ENCODE assay signal across 14 mouse cellular contexts in the genomic region with DNA sequence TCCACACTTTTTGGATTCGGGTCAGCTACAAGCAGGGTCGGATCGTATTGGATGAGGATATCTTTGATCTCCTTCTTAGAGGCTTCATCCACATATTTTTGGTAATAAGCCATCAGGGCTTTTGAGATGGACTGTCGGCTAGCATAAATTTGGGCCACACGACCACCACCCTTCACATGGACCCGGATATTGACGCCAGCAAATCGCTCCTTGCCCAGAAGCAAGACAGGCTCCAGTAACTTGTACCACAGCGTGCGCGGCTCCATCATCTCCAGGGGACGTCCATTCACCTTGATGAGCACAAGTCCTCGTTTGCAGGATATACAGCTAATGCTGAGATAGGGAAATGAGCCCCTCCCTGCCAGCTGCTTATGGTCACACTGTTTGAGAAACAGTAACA. TPM values are rescaled to one million over a fixed set of nuclear protein-coding genes. Genes with fewer than 3 reads are reported as not detected.
DNase-seq lines count a peak whose midpoint lies in the region; ATAC-seq and TF ChIP-seq lines count a peak whose summit lies in the region.
"Had no signal": no experiment of that assay in that cellular context is flagged by ENCODE, and none has a peak within 500 bp of the region (broad histone marks: within the 10 kb centered on the region; RNA-seq: fewer than 3 reads in every experiment).

No protein-coding gene starts in this region.

- H3K27me3 ChIP-seq in thymus, adult 2 months (ENCODE audit: control insufficient read depth, insufficient read depth, low read length) = no peaks in the 10 kb centered on the region
- no peaks in the 10 kb centered on the region for H3K27me3 ChIP-seq in limb, embryonic 10.5 days (ENCODE audit: low read depth, poor library complexity, severe bottlenecking)
- H3K27me3 ChIP-seq: stomach, embryonic 15.5 days had no signal

- TF ChIP-seq CTCF in thymus, adult 2 months (IDR thresholded peaks at IDR 0.05; ENCODE audit: borderline replicate concordance, control insufficient read depth, extremely low read depth, insufficient read depth, low read length, poor library complexity) = no peak

- no peaks in the 10 kb centered on the region for H3K36me3 ChIP-seq in thymus, adult 2 months (ENCODE audit: control insufficient read depth, insufficient read depth, low read length)
- no peaks in the 10 kb centered on the region for H3K36me3 ChIP-seq in limb, embryonic 10.5 days
- H3K36me3 ChIP-seq: embryonic facial prominence, embryonic 10.5 days; forebrain, embryonic 10.5 days; hindbrain, embryonic 12.5 days; stomach, embryonic 15.5 days had no signal

- no peak for ATAC-seq in frontal cortex, adult (ENCODE audit: low TSS enrichment)

- H3K4me3 ChIP-seq in thymus, adult 2 months (ENCODE audit: control insufficient read depth, insufficient read depth, low read length) = no peak overlapping the region
- no peak overlapping the region for H3K4me3 ChIP-seq in limb, embryonic 10.5 days
- H3K4me3 ChIP-seq: embryonic facial prominence, embryonic 10.5 days; forebrain, embryonic 10.5 days; hindbrain, embryonic 12.5 days; stomach, embryonic 15.5 days had no signal

- H3K9me3 ChIP-seq in limb, embryonic 10.5 days (replicated peaks) = no peaks in the 10 kb centered on the region
- H3K9me3 ChIP-seq: embryonic facial prominence, embryonic 10.5 days; forebrain, embryonic 10.5 days; hindbrain, embryonic 12.5 days; stomach, embryonic 15.5 days had no signal

- WGBS in thymus, adult 2 months = 94% methylated on average over 13 of the region's 13 CpGs
- WGBS in limb, embryonic 10.5 days = 89% methylated on average over 13 of the region's 13 CpGs

- no peak for TF ChIP-seq POLR2A in thymus, adult 2 months (IDR thresholded peaks at IDR 0.05; ENCODE audit: control insufficient read depth, extremely low read depth, insufficient read depth, low read length, poor library complexity)

- H3K27ac ChIP-seq in thymus, adult 2 months (ENCODE audit: control insufficient read depth, insufficient read depth, low read length) = no peak overlapping the region
- H3K27ac ChIP-seq in limb, embryonic 10.5 days = no peak overlapping the region
- H3K27ac ChIP-seq: embryonic facial prominence, embryonic 10.5 days; forebrain, embryonic 10.5 days; hindbrain, embryonic 12.5 days; stomach, embryonic 15.5 days had no signal

- H3K4me1 ChIP-seq in thymus, adult 2 months (replicated peaks; ENCODE audit: control insufficient read depth, insufficient read depth, low read length) = no peaks in the 10 kb centered on the region
- H3K4me1 ChIP-seq in limb, embryonic 10.5 days = 0 out of 2 replicates have a peak, but pooled peaks cover 5% of the 10 kb centered on the region
- H3K4me1 ChIP-seq: stomach, embryonic 15.5 days had no signal

- peak; percentile 4 for DNase-seq in frontal cortex, postnatal 10 days (ENCODE audit: low spot score in 2 of 2)
- peak; percentile 1 to 3 for DNase-seq in layer of hippocampus, adult 8-10 months (ENCODE audit: low spot score in 2 of 2)
- DNase-seq in layer of hippocampus, adult 18-20 months (ENCODE audit: low spot score in 2 of 2) = no peak
- peak; percentile 2 for DNase-seq in thymus, postnatal 14 days
- DNase-seq in thymus, adult 2 months = no peak
- DNase-seq in testis, postnatal 14 days (ENCODE audit: low spot score) = peak; percentile 3
- no peak for DNase-seq in limb, embryonic 10.5 days (ENCODE audit: low spot score)
- DNase-seq: cerebellum, adult 11 months; lung, postnatal 14 days had no signal

RNA-seq across cellular contexts. Expression of a gene that starts 41.1 kb away (rescaled TPM):
- 1 to 10 TPM; 1.7 to 2.2 (median 1.7) TPM for total RNA-seq in layer of hippocampus, adult 8-10 months (2022)
- 1 to 10 TPM in 1 of 2 experiments, under 1 TPM in 1; 0.79 to 1.2 TPM for total RNA-seq in layer of hippocampus, adult 18-20 months (2021)
- polyA plus RNA-seq in thymus, adult 2 months (2012; rRNA removed) = 6.1 and 9.9 TPM in 2 replicates
- 15.6 and 17.6 TPM in 2 replicates for polyA plus RNA-seq in limb, embryonic 10.5 days (2016; fragmentation: Nextera tagmentation; extraction: Ambion mirVana)

Comparison
In these comparisons a context has a peak if more than half of its experiments do, and no peak if none do; other contexts are left out.
1. DNase-seq: peak in frontal cortex, postnatal 10 days (2 of 2), layer of hippocampus, adult 8-10 months (2 of 2), thymus, postnatal 14 days (single experiment) and testis, postnatal 14 days (single experiment); none in layer of hippocampus, adult 18-20 months (0 of 2), thymus, adult 2 months (single experiment) and limb, embryonic 10.5 days (single experiment).